Mouse (Mus musculus) testis, postnatal 10 days (tissue): ENCODE data around the gene Cisd3.
"Not testable (repeated sequence)": the region's sequence is repeated elsewhere in the genome, so short reads cannot be mapped to it uniquely, and the experiment has no call there.

Experiments
- DNase-seq: peaks from one replicate; pipeline ENCODE4 v3.0.0; 2021; ENCODE audit warnings: low spot score

Cisd3 gene

GRCm38 (mm10) chr11:97711200-97711900, 25.7 kb downstream of the Cisd3 start:
- DNase-seq = no peak

- DNase-seq = no peak
Measured at GRCm38 (mm10) chr11:97712286-97712685, 26.7 kb downstream of the Cisd3 start.

- no peak for DNase-seq
Measured at GRCm38 (mm10) chr11:97713896-97714295, 28.3 kb downstream of the Cisd3 start.

GRCm38 (mm10) chr11:97714356-97714755, 28.7 kb downstream of the Cisd3 start:
- no peak for DNase-seq

- peak; percentile 59 for DNase-seq
Measured at GRCm38 (mm10) chr11:97714784-97715760, 29.4 kb downstream of the Cisd3 start.

- DNase-seq = no peak
Measured at GRCm38 (mm10) chr11:97716021-97716420, 30.4 kb downstream of the Cisd3 start.

- no peak for DNase-seq
Measured at GRCm38 (mm10) chr11:97717369-97718280, 32.0 kb downstream of the Cisd3 start.

- no peak for DNase-seq
Measured at GRCm38 (mm10) chr11:97718281-97718860, 32.7 kb downstream of the Cisd3 start.

GRCm38 (mm10) chr11:97719041-97719440, 33.4 kb downstream of the Cisd3 start:
- DNase-seq = no peak

GRCm38 (mm10) chr11:97721338-97721737, 35.7 kb downstream of the Cisd3 start:
- no peak for DNase-seq

GRCm38 (mm10) chr11:97723709-97724108, 38.1 kb downstream of the Cisd3 start:
- DNase-seq = no peak

GRCm38 (mm10) chr11:97728311-97728710, 42.7 kb downstream of the Cisd3 start:
- no peak for DNase-seq

- no peak for DNase-seq
Measured at GRCm38 (mm10) chr11:97728730-97729129, 43.1 kb downstream of the Cisd3 start.

GRCm38 (mm10) chr11:97733689-97734088, 48.1 kb downstream of the Cisd3 start:
- no peak for DNase-seq

- DNase-seq = not testable (repeated sequence)
Measured at GRCm38 (mm10) chr11:97734810-97735209, 49.2 kb downstream of the Cisd3 start.

- DNase-seq = no peak
Measured at GRCm38 (mm10) chr11:97736645-97737044, 51.0 kb downstream of the Cisd3 start.

- DNase-seq = no peak
Measured at GRCm38 (mm10) chr11:97737600-97737999, 52.0 kb downstream of the Cisd3 start.
